Mouse (Mus musculus): Measurements from ENCODE around the gene Wwox. TPM values are rescaled to one million over a fixed set of nuclear protein-coding genes. Genes with fewer than 3 reads are reported as not detected.

Wwox gene
- polyA plus RNA-seq, 1 experiment from 2014 or later: 14.0 TPM

GRCm38 (mm10) chr8:114847666-114848065, 408.2 kb downstream of the Wwox start:
- Histone ChIP-seq H3K4me3 (ENCODE audit: low read depth, low read length) (no peak overlapping the region), H3K27ac (ENCODE audit: low read depth) (no peak overlapping the region), H3K9me3 (ENCODE audit: control insufficient read depth, low read length) (no peaks in the 10 kb centered on the region), H3K27me3 (replicated peaks; ENCODE audit: control insufficient read depth, insufficient read depth, low read length) (no peaks in the 10 kb centered on the region), H3K4me2 (ENCODE audit: low read length) (no peak overlapping the region), H3K9ac (ENCODE audit: low read length) (no peak overlapping the region), H3K36me3 (ENCODE audit: control insufficient read depth, insufficient read depth, low read length) (no peaks in the 10 kb centered on the region), H3K4me1 (replicated peaks; ENCODE audit: control insufficient read depth, insufficient read depth, low read length) (0 out of 2 replicates have a peak, but pooled peaks cover 7% of the 10 kb centered on the region)
- DNase-seq (ENCODE audit: low spot score) (no peak), ATAC-seq (replicated peaks; ENCODE audit: low FRiP score, low TSS enrichment, low read depth) (no peak)
- 93% methylated on average over 7 of the region's 7 CpGs for WGBS

- ATAC-seq (replicated peaks; ENCODE audit: low FRiP score, low TSS enrichment, low read depth) (no peak), DNase-seq (ENCODE audit: low spot score) (no peak)
- Histone ChIP-seq H3K9me3 (ENCODE audit: control insufficient read depth, low read length) (no peaks in the 10 kb centered on the region), H3K27ac (ENCODE audit: low read depth) (no peak overlapping the region), H3K36me3 (ENCODE audit: control insufficient read depth, insufficient read depth, low read length) (no peaks in the 10 kb centered on the region), H3K4me2 (ENCODE audit: low read length) (no peak overlapping the region), H3K9ac (ENCODE audit: low read length) (no peak overlapping the region), H3K4me1 (replicated peaks; ENCODE audit: control insufficient read depth, insufficient read depth, low read length) (0 out of 2 replicates have a peak, but pooled peaks cover 3% of the 10 kb centered on the region), H3K27me3 (replicated peaks; ENCODE audit: control insufficient read depth, insufficient read depth, low read length) (no peaks in the 10 kb centered on the region), H3K4me3 (ENCODE audit: low read depth, low read length) (no peak overlapping the region)
- WGBS: 74% methylated on average over 9 of the region's 9 CpGs
Measured at GRCm38 (mm10) chr8:114849461-114849860, 410.0 kb downstream of the Wwox start.

GRCm38 (mm10) chr8:114850014-114850870, 410.8 kb downstream of the Wwox start:
- Histone ChIP-seq H3K27me3 (replicated peaks; ENCODE audit: control insufficient read depth, insufficient read depth, low read length) (no peaks in the 10 kb centered on the region), H3K36me3 (ENCODE audit: control insufficient read depth, insufficient read depth, low read length) (no peaks in the 10 kb centered on the region), H3K9ac (ENCODE audit: low read length) (no peak overlapping the region), H3K4me1 (replicated peaks; ENCODE audit: control insufficient read depth, insufficient read depth, low read length) (no peaks in the 10 kb centered on the region), H3K9me3 (ENCODE audit: control insufficient read depth, low read length) (no peaks in the 10 kb centered on the region), H3K27ac (ENCODE audit: low read depth) (no peak overlapping the region), H3K4me3 (ENCODE audit: low read depth, low read length) (no peak overlapping the region), H3K4me2 (ENCODE audit: low read length) (no peak overlapping the region)
- WGBS: 43% methylated on average over 15 of the region's 15 CpGs
- ATAC-seq (replicated peaks; ENCODE audit: low FRiP score, low TSS enrichment, low read depth) (no peak), DNase-seq (ENCODE audit: low spot score) (no peak)

- DNase-seq (ENCODE audit: low spot score) (no peak), ATAC-seq (replicated peaks; ENCODE audit: low FRiP score, low TSS enrichment, low read depth) (no peak)
- H3K4me3 ChIP-seq (ENCODE audit: low read depth, low read length): no peak overlapping the region
- no peaks in the 10 kb centered on the region for H3K9me3 ChIP-seq (ENCODE audit: control insufficient read depth, low read length)
- 82% methylated on average over 4 of the region's 4 CpGs for WGBS
- no peaks in the 10 kb centered on the region for H3K27me3 ChIP-seq (replicated peaks; ENCODE audit: control insufficient read depth, insufficient read depth, low read length)
- no peak overlapping the region for H3K27ac ChIP-seq (ENCODE audit: low read depth)
- H3K36me3 ChIP-seq (ENCODE audit: control insufficient read depth, insufficient read depth, low read length): no peaks in the 10 kb centered on the region
- no peak overlapping the region for H3K9ac ChIP-seq (ENCODE audit: low read length)
- no peak overlapping the region for H3K4me2 ChIP-seq (ENCODE audit: low read length)
- H3K4me1 ChIP-seq (replicated peaks; ENCODE audit: control insufficient read depth, insufficient read depth, low read length): no peaks in the 10 kb centered on the region
Measured at GRCm38 (mm10) chr8:114853765-114854164, 414.3 kb downstream of the Wwox start.

GRCm38 (mm10) chr8:114855833-114856232, 416.4 kb downstream of the Wwox start:
- ATAC-seq (replicated peaks; ENCODE audit: low FRiP score, low TSS enrichment, low read depth) (no peak), DNase-seq (ENCODE audit: low spot score) (no peak)
- no peaks in the 10 kb centered on the region for H3K4me1 ChIP-seq (replicated peaks; ENCODE audit: control insufficient read depth, insufficient read depth, low read length)
- no peak overlapping the region for H3K4me2 ChIP-seq (ENCODE audit: low read length)
- H3K27me3 ChIP-seq (replicated peaks; ENCODE audit: control insufficient read depth, insufficient read depth, low read length): no peaks in the 10 kb centered on the region
- no peak overlapping the region for H3K27ac ChIP-seq (ENCODE audit: low read depth)
- H3K36me3 ChIP-seq (ENCODE audit: control insufficient read depth, insufficient read depth, low read length): no peaks in the 10 kb centered on the region
- 47% methylated on average over 7 of the region's 7 CpGs for WGBS
- no peak overlapping the region for H3K9ac ChIP-seq (ENCODE audit: low read length)
- H3K4me3 ChIP-seq (ENCODE audit: low read depth, low read length): no peak overlapping the region
- H3K9me3 ChIP-seq (ENCODE audit: control insufficient read depth, low read length): no peaks in the 10 kb centered on the region

- no peak for DNase-seq (ENCODE audit: low spot score)
- Histone ChIP-seq H3K27me3 (replicated peaks; ENCODE audit: control insufficient read depth, insufficient read depth, low read length) (no peaks in the 10 kb centered on the region), H3K4me1 (replicated peaks; ENCODE audit: control insufficient read depth, insufficient read depth, low read length) (no peaks in the 10 kb centered on the region), H3K4me2 (ENCODE audit: low read length) (no peak overlapping the region), H3K9ac (ENCODE audit: low read length) (no peak overlapping the region), H3K9me3 (ENCODE audit: control insufficient read depth, low read length) (no peaks in the 10 kb centered on the region), H3K27ac (ENCODE audit: low read depth) (no peak overlapping the region), H3K4me3 (ENCODE audit: low read depth, low read length) (no peak overlapping the region), H3K36me3 (ENCODE audit: control insufficient read depth, insufficient read depth, low read length) (no peaks in the 10 kb centered on the region)
- 74% methylated on average over 3 of the region's 3 CpGs for WGBS
- no peak for ATAC-seq (replicated peaks; ENCODE audit: low FRiP score, low TSS enrichment, low read depth)
Measured at GRCm38 (mm10) chr8:114865911-114866310, 426.5 kb downstream of the Wwox start.

- DNase-seq (ENCODE audit: low spot score) (no peak), ATAC-seq (replicated peaks; ENCODE audit: low FRiP score, low TSS enrichment, low read depth) (no peak)
- no peaks in the 10 kb centered on the region for H3K9me3 ChIP-seq (ENCODE audit: control insufficient read depth, low read length)
- 76% methylated on average over 6 of the region's 6 CpGs for WGBS
- H3K4me2 ChIP-seq (ENCODE audit: low read length): no peak overlapping the region
- no peak overlapping the region for H3K27ac ChIP-seq (ENCODE audit: low read depth)
- H3K36me3 ChIP-seq (ENCODE audit: control insufficient read depth, insufficient read depth, low read length): no peaks in the 10 kb centered on the region
- no peak overlapping the region for H3K4me3 ChIP-seq (ENCODE audit: low read depth, low read length)
- no peaks in the 10 kb centered on the region for H3K27me3 ChIP-seq (replicated peaks; ENCODE audit: control insufficient read depth, insufficient read depth, low read length)
- H3K4me1 ChIP-seq (replicated peaks; ENCODE audit: control insufficient read depth, insufficient read depth, low read length): peaks cover 8% of the 10 kb centered on the region
- H3K9ac ChIP-seq (ENCODE audit: low read length): no peak overlapping the region
Measured at GRCm38 (mm10) chr8:114869321-114869720, 429.9 kb downstream of the Wwox start.

GRCm38 (mm10) chr8:114870410-114870809, 431.0 kb downstream of the Wwox start:
- Histone ChIP-seq H3K4me2 (ENCODE audit: low read length) (no peak overlapping the region), H3K27me3 (replicated peaks; ENCODE audit: control insufficient read depth, insufficient read depth, low read length) (no peaks in the 10 kb centered on the region), H3K9me3 (ENCODE audit: control insufficient read depth, low read length) (no peaks in the 10 kb centered on the region), H3K36me3 (ENCODE audit: control insufficient read depth, insufficient read depth, low read length) (no peaks in the 10 kb centered on the region), H3K4me3 (ENCODE audit: low read depth, low read length) (no peak overlapping the region), H3K4me1 (replicated peaks; ENCODE audit: control insufficient read depth, insufficient read depth, low read length) (peaks cover 8% of the 10 kb centered on the region), H3K27ac (ENCODE audit: low read depth) (no peak overlapping the region), H3K9ac (ENCODE audit: low read length) (no peak overlapping the region)
- DNase-seq (ENCODE audit: low spot score): no peak
- no peak for ATAC-seq (replicated peaks; ENCODE audit: low FRiP score, low TSS enrichment, low read depth)
- WGBS: 88% methylated on average over 8 of the region's 8 CpGs

- Histone ChIP-seq H3K9me3 (ENCODE audit: control insufficient read depth, low read length) (no peaks in the 10 kb centered on the region), H3K4me1 (replicated peaks; ENCODE audit: control insufficient read depth, insufficient read depth, low read length) (peaks cover 23% of the 10 kb centered on the region), H3K4me3 (ENCODE audit: low read depth, low read length) (no peak overlapping the region), H3K27ac (ENCODE audit: low read depth) (no peak overlapping the region), H3K9ac (ENCODE audit: low read length) (no peak overlapping the region), H3K27me3 (replicated peaks; ENCODE audit: control insufficient read depth, insufficient read depth, low read length) (no peaks in the 10 kb centered on the region), H3K4me2 (ENCODE audit: low read length) (no peak overlapping the region), H3K36me3 (ENCODE audit: control insufficient read depth, insufficient read depth, low read length) (no peaks in the 10 kb centered on the region)
- DNase-seq (ENCODE audit: low spot score) (no peak), ATAC-seq (replicated peaks; ENCODE audit: low FRiP score, low TSS enrichment, low read depth) (no peak)
- WGBS: 39% methylated on average over 3 of the region's 3 CpGs
Measured at GRCm38 (mm10) chr8:114872491-114872890, 433.0 kb downstream of the Wwox start.
